Mouse (Mus musculus): ENCODE data around the gene Mrpl16. TPM values are rescaled to one million over a fixed set of nuclear protein-coding genes. Genes with fewer than 3 reads are reported as not detected.
A peak's percentile ranks its signal among the peaks of the same experiment; 100 is the strongest.

The Mrpl16 gene
- total RNA-seq, 2 experiments from 2014 or later: 40.6 to 42.7 TPM

DNA sequence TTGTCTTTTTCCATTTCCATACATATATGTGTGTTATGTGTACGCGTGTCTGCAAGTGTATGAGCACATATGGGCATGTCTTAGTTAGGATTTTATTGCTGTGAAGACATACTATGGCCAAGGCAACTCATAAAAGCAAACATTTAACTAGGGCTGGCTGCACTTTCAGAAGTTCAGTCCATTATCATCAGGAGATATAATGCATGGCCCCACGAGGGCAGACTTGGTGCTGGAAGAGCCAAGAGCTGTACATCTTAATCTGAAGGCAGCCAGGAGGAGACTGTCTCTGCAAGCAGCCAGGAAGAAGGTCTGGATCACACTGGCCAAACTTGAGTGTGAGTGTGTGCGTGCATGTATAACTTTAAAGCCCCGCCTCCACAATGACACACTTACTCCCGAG is 24.3 kb downstream of the Mrpl16 start:
- intact Hi-C loops (cut with DNase I): no loop called here
- DNase-seq (ENCODE audit: low spot score in 2 of 2): no peak

DNA sequence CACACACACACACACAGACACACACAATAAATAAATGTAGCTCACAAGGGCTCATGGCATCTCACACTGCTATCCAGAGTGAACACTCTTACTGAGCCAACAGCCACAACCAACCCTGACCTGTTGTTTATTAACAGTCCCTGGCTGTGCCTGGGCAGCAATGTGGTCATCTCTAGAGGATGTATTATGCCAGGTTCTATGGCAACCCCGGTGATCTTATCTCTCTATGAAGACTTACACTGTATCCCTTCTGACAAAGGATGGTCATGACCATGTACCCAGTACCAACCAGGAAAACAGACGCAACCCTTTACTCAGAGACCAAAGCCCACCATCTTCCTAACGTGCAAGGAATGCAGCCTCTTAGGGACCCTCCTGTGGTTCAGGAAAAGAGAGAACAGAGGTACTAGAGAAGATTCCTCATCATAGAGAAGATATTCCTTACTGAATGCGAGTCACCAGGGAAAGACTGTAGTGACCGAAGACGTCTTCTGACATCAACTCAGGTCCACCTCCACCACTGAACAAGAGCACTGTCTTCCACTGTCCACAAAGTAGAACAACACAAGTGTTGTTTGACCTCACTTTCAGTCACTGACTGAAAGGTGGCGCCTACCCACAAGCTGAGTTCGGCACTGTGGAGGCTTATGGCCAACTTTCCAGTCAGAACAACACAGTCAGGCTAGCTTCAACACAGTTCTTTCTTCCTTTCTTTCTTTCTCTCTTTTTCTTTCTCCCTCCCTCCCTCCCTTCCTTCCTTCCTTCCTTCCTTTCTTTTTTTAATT is 30.5 kb downstream of the Mrpl16 start:
- no peak for DNase-seq (ENCODE audit: low spot score in 2 of 2)
- intact Hi-C loops (cut with DNase I): no loop called here

DNA sequence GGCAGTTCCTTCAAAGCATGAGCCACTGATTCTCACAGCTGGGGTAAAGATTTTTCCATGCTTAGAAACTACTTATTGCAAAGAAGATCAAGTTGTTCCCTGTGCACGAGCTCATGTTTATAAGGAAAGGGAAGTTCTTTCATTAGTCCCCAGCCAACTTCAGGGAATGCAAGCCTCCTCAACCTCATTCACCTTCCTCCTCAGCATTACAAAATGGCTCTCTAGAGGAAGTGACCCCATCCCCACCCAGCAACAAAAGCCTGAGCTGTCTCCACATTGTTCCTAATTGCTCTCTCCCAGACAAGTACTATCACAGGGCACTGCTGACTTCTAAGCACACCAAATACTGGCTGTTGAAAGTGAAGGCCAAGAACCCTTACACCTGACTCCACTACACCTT is 34.2 kb downstream of the Mrpl16 start:
- intact Hi-C loops (cut with DNase I): no loop called here
- no peak for DNase-seq (ENCODE audit: low spot score in 2 of 2)

DNA sequence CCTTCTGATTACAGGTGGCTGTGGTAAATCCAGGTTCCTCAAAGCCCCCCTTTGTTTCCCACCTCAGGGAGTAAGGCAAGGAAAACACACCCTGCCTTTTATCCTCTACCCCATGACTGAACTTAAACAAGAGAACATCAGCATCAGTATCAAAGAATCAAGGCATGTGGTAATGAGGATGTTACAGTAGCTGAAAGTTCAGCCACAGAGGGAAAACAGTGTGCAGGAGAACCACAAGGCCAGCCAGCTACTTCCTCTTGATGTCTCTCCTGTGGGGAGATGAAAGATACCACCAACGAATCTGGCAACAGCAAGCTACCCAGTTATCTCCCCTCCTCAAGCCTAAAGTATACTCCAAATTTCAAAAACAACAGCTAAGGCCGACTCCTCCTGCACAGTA is 37.1 kb downstream of the Mrpl16 start:
- DNase-seq (ENCODE audit: low spot score in 2 of 2): no peak
- intact Hi-C loops (cut with DNase I): no loop called here

DNA sequence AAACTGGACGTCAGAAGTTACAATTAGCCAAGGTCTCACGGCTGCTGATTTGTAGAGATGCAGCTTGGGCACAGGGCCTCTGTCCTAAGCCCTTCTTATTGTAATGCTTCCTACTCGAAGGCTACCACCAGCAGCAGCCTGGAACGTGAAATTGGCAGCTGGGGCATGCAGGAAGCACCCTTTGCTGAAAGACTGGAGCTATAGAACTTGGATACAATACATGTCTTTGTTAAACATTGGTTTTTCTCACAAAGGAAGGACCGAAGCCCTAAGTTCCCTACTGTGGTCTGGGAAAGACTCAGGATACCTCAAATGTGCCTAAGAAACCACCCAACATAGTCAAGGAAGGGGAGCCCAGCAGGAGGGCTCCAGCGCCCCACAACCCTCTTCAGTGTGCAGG is 37.6 kb downstream of the Mrpl16 start:
- no peak for DNase-seq (ENCODE audit: low spot score in 2 of 2)
- intact Hi-C loops (cut with DNase I): no loop called here

DNA sequence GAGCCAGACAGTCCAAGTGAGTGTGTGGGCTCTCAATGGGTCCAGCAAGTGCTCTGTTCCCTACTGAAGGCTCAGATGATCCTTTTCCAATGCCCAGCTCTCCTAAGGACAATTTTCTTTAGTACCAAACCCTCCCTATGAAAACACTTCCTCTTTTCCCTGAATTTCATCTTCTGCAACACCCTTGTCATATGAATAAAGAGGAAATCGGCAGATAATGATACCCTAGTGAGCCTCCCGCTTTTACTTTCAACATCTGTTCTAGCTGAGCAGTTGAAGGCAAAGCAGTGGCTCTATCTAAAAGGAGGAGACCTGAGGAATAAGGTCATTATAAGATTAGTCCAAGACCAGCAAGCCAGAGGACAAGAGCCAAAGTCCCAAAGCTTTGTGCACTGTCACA is 38.3 kb downstream of the Mrpl16 start:
- intact Hi-C loops (cut with DNase I): no loop called here
- no peak for DNase-seq (ENCODE audit: low spot score in 2 of 2)

DNA sequence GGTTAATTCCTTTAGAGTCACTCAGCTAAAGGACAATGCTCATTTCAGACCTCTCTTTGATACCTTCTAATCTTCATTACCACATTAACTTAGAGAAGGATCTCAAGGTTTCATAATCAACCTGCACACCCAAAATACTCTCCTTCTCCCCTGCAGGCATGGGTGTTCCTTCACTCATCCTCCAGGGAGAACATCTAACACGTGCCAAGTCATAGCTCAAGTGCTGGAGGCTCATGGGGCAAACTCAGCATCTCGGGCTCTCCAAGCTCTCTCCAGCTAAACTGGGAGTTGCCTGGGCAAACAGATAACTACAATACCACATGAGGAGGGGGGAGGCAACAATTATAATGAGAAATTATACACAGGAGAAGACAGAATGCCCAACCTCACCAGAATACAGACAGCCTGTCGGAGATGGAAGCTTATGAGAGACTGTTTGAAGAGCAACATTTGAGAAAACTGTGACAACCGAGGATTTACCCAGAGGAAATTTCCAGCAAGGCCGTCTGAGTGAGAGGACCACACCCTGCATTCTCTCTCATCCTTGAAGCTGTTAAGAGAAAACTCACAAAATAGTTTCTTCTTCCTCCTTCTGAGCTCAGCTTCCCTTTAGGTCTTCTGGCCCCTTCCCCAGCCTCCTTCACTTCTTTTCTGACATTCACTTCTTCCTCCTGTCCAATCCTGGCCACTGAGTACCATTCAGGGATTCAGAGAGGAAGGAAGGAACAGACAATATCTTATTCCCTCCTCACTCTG is 40.0 kb downstream of the Mrpl16 start:
- intact Hi-C loops (cut with DNase I): no loop called here
- no peak for DNase-seq (ENCODE audit: low spot score in 2 of 2)

DNA sequence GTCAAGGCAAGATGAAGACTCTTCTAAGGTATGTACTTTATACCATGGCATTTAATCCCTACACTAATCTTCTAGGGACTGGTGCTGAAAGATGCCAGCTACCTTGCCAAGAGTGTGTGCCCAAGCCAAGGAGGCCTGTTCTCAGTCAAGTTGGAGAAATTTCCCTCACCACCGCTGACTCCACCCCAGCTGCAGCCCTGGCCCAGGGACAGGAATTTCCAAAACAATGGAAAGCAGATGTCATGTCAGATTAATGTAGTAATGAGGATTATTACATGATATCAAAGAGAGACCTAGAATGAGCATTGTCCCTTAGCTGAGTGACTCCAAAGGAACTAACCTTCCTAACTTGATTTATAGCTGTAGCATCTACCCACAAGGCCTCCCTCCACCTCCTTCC is 40.7 kb downstream of the Mrpl16 start:
- intact Hi-C loops (cut with DNase I): no loop called here
- no peak for DNase-seq (ENCODE audit: low spot score in 2 of 2)

DNA sequence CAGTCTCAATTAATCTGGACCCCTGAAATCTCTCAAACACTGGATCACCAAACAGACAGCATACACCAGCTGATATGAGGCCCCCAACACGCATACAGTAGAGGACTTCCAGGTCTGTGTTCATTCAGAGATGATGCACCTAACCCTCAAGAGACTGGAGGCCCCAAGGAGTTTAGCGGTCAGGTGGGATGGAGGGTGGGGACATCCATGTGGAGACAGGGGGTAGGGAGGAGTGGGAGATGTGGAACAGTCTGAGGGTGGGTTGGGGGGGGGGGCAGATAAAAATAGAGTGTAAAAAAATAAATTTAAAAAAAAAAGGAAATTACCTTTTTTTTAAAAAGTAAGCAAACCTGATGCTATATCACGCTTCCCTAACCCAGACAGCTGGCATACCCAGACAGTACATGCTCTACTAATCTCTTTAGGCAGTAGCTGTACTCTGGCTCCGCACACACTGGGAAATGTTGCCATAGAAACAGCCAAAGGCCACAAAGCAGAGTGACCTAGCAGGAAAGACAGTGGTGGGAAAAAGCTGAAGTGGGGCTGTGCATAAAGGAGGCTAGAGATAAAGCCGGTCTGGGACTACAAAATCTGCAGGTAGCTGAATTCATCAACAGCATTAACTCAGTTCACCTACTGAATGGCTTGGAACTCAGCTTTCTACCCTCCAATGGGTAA is 41.6 kb downstream of the Mrpl16 start:
- intact Hi-C loops (cut with DNase I): no loop called here
- DNase-seq (ENCODE audit: low spot score in 2 of 2): no peak

DNA sequence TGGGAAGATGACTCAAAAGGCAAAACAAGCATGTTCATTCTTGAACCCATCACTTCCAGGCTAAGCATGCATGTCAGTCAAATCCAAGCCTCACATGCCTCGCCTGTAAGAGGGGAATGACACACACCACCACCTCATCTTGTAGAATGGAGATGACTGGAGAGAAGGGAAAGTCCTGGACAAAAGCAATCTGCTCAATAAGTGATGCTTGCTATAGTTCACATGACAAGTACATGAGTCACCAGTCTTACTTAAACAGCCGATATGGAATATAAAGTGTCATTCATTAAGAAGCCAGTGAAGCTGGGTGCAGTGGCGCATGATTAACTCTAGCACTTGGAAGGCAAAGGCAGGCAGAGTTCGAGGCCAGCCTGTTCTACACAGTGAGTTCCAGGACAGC is 42.9 kb downstream of the Mrpl16 start:
- DNase-seq (ENCODE audit: low spot score in 2 of 2): no peak
- intact Hi-C loops (cut with DNase I): no loop called here

DNA sequence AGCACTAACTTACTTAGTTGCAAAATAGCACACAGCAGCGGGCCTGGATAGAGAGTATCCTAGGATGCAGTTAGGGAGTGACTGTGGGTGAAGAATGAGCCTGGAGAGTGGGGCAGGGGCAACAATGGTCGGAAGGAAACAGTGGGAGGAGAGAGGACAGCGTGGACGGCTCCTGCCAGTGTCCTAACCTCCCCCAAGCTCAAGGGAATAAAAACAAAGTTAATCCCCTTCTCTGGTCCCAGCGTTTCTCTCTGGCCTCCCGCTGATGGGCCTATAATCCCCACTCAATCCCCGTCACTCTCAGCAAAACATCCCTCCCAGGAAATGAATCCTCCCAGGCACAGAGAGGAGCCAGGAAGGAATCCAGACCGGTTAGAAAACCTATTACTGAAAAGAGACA is 43.5 kb downstream of the Mrpl16 start:
- no peak for DNase-seq (ENCODE audit: low spot score in 2 of 2)

DNA sequence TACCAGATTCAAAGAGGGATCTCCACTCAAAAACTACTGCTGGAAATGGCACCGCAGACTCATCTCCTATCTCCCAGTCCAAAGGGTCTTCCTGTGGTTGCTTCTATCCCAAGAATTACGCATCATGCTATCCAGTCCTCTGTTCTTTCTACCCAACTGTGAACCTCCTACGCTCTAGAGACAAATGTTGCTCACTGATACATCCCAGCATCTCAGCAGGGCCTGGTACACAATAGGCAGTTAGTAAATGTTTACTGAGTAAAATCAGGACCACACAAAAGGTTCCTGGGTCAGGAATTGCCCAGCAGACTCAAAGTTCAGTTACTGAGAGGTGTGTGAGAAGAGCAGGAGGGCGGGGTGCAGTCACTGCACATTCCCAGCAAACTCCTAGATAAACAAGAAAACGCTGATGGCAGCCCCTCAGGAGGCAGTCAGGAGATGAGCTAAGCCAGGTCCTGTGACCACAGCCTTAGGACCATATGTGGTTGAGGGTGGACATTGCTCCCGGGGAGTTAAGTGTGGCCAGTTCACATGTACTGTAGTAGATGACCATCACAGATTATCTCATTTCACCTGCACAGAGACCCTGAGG is 44.6 kb downstream of the Mrpl16 start:
- intact Hi-C loops (cut with DNase I): loop anchor here (5.0 kb wide), 1 partner anchor 97 kb away; the partner anchor contains the start of gene Patl1
- DNase-seq (ENCODE audit: low spot score in 2 of 2): no peak

More for the DNA sequence above, 43.5 kb downstream of the Mrpl16 start:
- intact Hi-C loops (cut with DNase I): no loop called here

DNA sequence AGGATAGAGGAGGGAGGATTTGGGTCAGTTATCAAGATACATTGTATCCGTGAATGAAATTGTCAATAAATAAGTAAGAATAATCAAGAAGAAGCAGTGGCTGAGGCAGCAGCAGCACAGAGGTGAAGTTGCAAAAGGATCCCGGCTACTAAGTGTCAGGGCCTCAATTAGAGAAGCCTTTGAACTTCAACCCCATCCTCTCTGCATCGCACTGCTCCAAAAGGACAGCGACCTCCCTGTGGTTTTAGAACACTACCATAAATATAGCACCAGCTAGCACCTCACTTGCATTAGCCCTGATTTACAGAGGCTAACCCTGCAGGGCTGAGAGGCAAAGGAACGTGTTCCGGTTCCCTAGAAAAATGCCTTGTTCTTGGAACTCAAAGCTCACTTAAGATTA is 46.5 kb downstream of the Mrpl16 start:
- intact Hi-C loops (cut with DNase I): loop anchor here (5.0 kb wide), 1 partner anchor 96 kb away; the partner anchor contains the start of gene Patl1
- no peak for DNase-seq (ENCODE audit: low spot score in 2 of 2)

DNA sequence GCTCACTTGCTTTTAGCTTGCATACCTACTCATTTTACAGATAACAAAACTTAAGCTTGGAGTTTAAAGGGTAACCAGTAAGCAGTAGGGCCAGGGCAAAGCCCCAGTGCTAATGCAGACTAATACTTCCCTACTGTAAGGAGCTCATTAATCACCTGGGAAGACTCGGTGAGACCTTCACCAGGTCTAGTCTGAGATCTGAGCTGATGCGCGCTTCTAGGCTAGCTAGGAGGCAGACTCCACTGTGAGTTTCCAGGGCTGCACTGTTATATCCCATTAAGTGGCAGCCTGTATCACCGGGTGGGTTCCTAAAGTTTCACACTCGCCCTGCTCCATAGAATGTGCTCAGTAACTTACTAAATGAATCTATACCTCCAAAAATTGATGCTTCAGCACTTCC is 47.4 kb downstream of the Mrpl16 start:
- intact Hi-C loops (cut with DNase I): loop anchor here (5.0 kb wide), 1 partner anchor 95 kb away; the partner anchor contains the start of gene Patl1
- no peak for DNase-seq (ENCODE audit: low spot score in 2 of 2)

DNA sequence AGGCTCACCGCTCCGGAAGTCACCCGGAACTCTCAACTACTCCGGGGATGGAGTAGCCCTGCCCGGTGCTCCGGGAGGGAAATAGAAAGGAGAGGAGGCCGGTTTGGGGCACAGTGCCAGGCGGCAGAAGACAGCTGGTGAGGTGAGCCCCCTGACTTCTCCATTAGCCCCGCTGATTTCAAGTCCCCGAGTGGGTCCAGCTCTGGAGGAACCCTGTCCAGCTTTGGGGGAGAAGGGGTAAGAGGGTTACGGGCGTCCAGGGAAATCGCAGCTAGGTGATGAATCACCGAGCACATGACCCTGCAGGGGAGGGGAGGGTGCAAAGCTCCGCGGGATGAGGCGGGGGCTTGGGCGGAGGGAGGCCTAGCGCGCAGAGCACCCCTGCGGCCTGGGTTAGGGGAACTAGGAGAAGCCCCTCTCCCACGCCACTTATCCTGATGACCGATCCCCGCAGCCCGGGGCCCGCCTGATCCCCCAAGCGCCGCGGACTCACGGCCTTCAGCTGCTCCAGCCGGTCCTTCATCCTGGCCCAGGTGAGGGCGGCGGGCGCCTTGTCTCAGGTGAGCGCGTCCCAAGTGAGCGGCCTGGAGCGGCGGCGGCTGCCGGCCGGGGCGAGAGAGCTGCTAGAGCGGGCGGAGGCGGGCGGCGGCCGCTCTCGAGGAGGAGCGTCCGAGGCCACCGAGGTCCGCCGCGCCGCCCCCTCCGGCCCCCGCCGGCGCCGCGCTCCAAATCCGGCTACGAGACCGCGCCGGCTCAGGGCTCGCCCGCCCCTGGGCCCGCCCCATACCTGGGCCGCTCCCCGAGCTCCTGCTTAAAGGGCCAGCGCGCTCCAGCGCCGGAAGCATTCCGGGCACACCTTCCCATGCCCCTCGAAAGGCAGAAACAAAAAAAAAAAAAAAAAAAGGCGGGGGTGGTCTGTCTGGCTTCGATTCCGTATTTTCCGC is 48.3 kb downstream of the Mrpl16 start:
- DNase-seq (ENCODE audit: low spot score in 2 of 2): peak; percentile 52 to 75
- intact Hi-C loops (cut with DNase I): loop anchor here (2.0 to 5.0 kb wide), 2 partner anchors 42 to 94 kb away; partner anchors contain the start of gene Patl1

DNA sequence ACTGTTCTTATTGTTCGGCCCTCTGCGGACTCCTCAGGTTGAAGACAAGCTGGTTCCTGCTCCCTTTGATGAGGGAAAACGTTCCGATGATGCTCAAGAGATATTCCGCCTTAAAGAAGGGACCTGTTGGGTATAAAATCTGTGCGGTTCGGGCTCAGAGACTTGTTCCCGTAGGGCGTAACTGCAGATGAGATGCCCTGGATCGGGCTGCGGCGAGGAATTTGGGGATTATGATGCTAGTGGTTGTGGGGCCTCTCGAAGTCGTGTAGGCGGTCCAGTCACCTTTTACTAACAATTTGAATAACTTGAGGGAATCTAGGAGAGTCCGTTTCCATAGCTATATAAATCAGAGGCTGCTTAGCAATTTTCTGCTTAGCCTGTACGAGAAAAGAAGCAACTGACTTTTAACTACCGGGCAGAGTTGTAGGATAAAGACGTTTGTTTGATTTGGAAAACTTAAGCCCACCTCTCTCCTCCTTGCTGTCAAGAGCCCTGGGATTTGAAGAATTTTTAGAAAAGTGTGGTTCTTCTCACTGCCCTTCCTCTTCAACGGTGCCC is 49.0 kb downstream of the Mrpl16 start, which contains the start of gene Stx3:
Stx3 (minus strand) TSS at position 261 of the 558 bp plus-strand sequence.
- intact Hi-C loops (cut with DNase I): loop anchor here (2.0 to 5.0 kb wide), 2 partner anchors 42 to 93 kb away; partner anchors contain the start of gene Patl1
- no peak for DNase-seq (ENCODE audit: low spot score in 2 of 2)

DNA sequence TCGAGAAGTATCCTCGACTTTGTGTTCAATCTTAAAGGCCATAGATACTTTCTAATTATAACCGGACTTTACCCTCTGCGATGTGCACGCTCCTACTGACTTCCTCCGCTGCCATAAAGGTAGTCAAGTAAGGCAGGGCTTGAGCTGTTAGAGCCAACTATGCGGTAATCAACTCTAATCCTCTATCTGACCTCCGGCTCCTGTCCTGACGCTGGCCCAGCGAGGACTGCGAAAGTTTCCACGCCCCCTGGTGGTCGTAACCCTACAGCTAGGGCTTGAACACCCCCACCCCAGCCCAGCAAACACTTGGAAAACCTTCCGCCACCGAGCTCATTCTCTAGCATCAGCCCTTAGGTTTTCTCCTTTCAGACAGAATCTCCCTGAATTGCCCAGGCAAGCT is 49.6 kb downstream of the Mrpl16 start:
- peak; percentile 31 to 47 for DNase-seq (ENCODE audit: low spot score in 2 of 2)
- intact Hi-C loops (cut with DNase I): loop anchor here (2.0 to 5.0 kb wide), 2 partner anchors 43 to 93 kb away; partner anchors contain the start of gene Patl1

DNA sequence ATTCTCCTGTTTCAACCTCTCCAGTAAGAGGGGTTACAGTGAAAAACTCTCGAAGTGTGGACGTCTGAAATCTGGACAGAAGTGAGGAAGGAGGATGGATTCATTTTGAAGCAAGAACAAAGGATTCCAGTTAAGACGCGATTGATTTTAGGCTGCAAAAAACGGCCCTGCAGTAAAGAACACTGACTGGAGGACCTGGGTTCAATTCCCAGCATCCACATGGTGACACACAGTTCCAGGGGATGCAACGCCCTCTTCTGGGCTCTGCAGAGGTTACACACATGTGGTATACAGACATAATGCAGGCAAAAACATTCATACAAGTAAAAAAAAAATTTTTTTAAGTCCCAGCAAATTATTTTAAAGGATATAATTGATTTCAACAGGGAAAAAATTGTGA is 50.0 kb downstream of the Mrpl16 start:
- intact Hi-C loops (cut with DNase I): no loop called here
- DNase-seq (ENCODE audit: low spot score in 2 of 2): no peak
